Mouse (Mus musculus): ENCODE measurements around the gene Gm21637. TPM values are rescaled to one million over a fixed set of nuclear protein-coding genes. Genes with fewer than 3 reads are reported as not detected.

Gene Gm21637
- not detected for total RNA-seq (2023)

GRCm38 (mm10) chrX:31961744-31962143 lies at the start of gene Gm21637:
Gene Gm21637, plus strand, starts transcription at chrX:31962044.

Other genes starting within 250 kb of the Gm21637 start
- gene Btbd35f25, start 244.9 kb upstream of the Gm21637 start, total RNA-seq (2023) = not detected
- gene Btbd35f22, start 85.8 kb downstream of the Gm21637 start, total RNA-seq (2023) = not detected